Mouse (Mus musculus): ENCODE measurements around the gene Bmp8b. TPM values are rescaled to one million over a fixed set of nuclear protein-coding genes. Genes with fewer than 3 reads are reported as not detected.
"Not testable (repeated sequence)": the region's sequence is repeated elsewhere in the genome, so short reads cannot be mapped to it uniquely, and the experiment has no call there.

The Bmp8b gene
- polyA plus RNA-seq, 1 experiment from 2014 or later, result 0.25 TPM

DNA sequence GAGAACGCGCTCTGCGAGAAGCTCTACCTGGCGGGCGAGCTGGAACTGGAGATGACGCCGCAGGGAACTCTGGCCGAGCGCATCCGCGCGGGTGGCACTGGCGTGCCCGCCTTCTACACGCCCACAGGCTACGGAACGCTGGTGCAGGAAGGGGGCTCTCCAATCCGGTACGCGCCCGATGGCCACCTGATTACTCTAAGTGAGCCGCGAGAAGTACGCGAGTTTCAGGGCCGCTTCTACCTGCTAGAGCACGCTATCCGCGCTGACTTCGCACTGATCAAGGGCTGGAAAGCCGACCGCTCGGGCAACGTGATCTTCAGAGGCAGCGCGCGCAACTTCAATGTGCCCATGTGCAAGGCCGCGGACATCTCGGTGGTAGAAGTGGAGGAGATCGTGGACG lies 11.7 kb downstream of the Bmp8b start:
- Histone ChIP-seq H3K4me2 (ENCODE audit: low read length) (peak overlapping the region; percentile 49), H3K4me3 (replicated peaks; ENCODE audit: low read depth, low read length) (peak overlapping the region; percentile 34)
- ATAC-seq (ENCODE audit: low FRiP score, low TSS enrichment) (peak; percentile 62; the same call in 1 of the 2 replicates), DNase-seq (peak; percentile 60)
- not testable (repeated sequence) for H3K9ac ChIP-seq (replicated peaks; ENCODE audit: low read length); H3K4me1 ChIP-seq (ENCODE audit: control insufficient read depth, insufficient read depth, low read length); H3K36me3 ChIP-seq (ENCODE audit: control insufficient read depth, insufficient read depth, low read length); H3K9me3 ChIP-seq (ENCODE audit: control insufficient read depth, low read length); H3K27me3 ChIP-seq (ENCODE audit: control insufficient read depth, insufficient read depth, low read length); H3K27ac ChIP-seq (replicated peaks; ENCODE audit: low read depth, low read length)
- WGBS, result 32% methylated on average over 24 of the region's 42 CpGs

DNA sequence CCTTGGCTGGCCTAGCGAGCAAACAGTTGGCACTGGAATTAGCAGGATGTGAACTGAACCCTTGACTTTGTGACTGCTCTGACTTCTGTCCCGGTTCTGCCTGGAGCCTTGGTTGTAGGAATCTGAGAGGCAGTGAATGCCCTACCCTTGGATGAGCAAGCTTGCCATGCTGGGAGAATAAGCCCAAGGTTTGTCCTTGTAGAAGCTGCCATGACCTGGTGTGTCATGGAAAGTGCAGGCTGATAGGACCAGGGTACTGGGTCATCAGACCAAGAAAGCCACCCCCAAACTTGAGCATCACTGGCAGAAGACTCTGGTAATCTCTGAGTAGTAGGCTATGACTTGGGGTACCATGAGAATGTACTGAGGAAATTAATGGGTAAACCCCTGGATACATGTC lies 16.3 kb downstream of the Bmp8b start:
- no peak overlapping the region for H3K9ac ChIP-seq (replicated peaks; ENCODE audit: low read length)
- H3K27me3 ChIP-seq (ENCODE audit: control insufficient read depth, insufficient read depth, low read length), result no peaks in the 10 kb centered on the region
- no peak overlapping the region for H3K4me3 ChIP-seq (replicated peaks; ENCODE audit: low read depth, low read length)
- WGBS, result 94% methylated on average over 2 of the region's 2 CpGs
- H3K9me3 ChIP-seq (ENCODE audit: control insufficient read depth, low read length), result no peaks in the 10 kb centered on the region
- H3K36me3 ChIP-seq (ENCODE audit: control insufficient read depth, insufficient read depth, low read length), result peaks cover 11% of the 10 kb centered on the region
- no peaks in the 10 kb centered on the region for H3K4me1 ChIP-seq (ENCODE audit: control insufficient read depth, insufficient read depth, low read length)
- H3K4me2 ChIP-seq (ENCODE audit: low read length), result no peak overlapping the region
- ATAC-seq (ENCODE audit: low FRiP score, low TSS enrichment) (no peak), DNase-seq (no peak)
- H3K27ac ChIP-seq (replicated peaks; ENCODE audit: low read depth, low read length), result no peak overlapping the region

DNA sequence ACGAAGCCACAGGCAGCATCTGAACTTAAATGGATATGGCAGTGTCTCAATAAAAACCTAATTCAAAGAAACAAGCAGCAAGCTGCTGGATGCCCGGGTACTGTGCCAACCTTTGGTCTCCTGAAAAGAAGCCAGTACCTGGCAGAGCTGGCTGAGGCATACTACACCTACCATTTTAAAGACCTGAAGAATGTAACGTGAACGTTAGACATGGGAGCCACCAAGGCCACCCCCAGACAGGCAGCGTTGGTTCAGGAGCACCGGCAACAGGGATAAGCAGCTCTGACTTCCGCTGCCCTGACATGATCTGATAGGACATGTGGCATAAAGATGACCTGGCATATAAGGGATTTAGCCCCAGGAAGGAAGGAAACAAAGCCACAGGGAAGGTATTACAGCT lies 21.7 kb downstream of the Bmp8b start:
- no peak overlapping the region for H3K27ac ChIP-seq (replicated peaks; ENCODE audit: low read depth, low read length)
- H3K27me3 ChIP-seq (ENCODE audit: control insufficient read depth, insufficient read depth, low read length), result no peaks in the 10 kb centered on the region
- no peaks in the 10 kb centered on the region for H3K9me3 ChIP-seq (ENCODE audit: control insufficient read depth, low read length)
- no peaks in the 10 kb centered on the region for H3K4me1 ChIP-seq (ENCODE audit: control insufficient read depth, insufficient read depth, low read length)
- H3K4me2 ChIP-seq (ENCODE audit: low read length), result no peak overlapping the region
- H3K36me3 ChIP-seq (ENCODE audit: control insufficient read depth, insufficient read depth, low read length), result peaks cover 59% of the 10 kb centered on the region
- 94% methylated on average over 7 of the region's 7 CpGs for WGBS
- ATAC-seq (ENCODE audit: low FRiP score, low TSS enrichment), result no peak
- no peak overlapping the region for H3K9ac ChIP-seq (replicated peaks; ENCODE audit: low read length)
- DNase-seq, result no peak
- H3K4me3 ChIP-seq (replicated peaks; ENCODE audit: low read depth, low read length), result no peak overlapping the region

- H3K9me3 ChIP-seq (ENCODE audit: control insufficient read depth, low read length), result no peaks in the 10 kb centered on the region
- no peaks in the 10 kb centered on the region for H3K4me1 ChIP-seq (ENCODE audit: control insufficient read depth, insufficient read depth, low read length)
- H3K9ac ChIP-seq (replicated peaks; ENCODE audit: low read length), result no peak overlapping the region
- 91% methylated on average over 4 of the region's 4 CpGs for WGBS
- no peak overlapping the region for H3K4me2 ChIP-seq (ENCODE audit: low read length)
- ATAC-seq (ENCODE audit: low FRiP score, low TSS enrichment) (no peak), DNase-seq (no peak)
- no peaks in the 10 kb centered on the region for H3K27me3 ChIP-seq (ENCODE audit: control insufficient read depth, insufficient read depth, low read length)
- H3K4me3 ChIP-seq (replicated peaks; ENCODE audit: low read depth, low read length), result no peak overlapping the region
- peaks cover 63% of the 10 kb centered on the region for H3K36me3 ChIP-seq (ENCODE audit: control insufficient read depth, insufficient read depth, low read length)
- H3K27ac ChIP-seq (replicated peaks; ENCODE audit: low read depth, low read length), result no peak overlapping the region
These were observed 22.1 kb downstream of the Bmp8b start for GRCm38 (mm10) chr4:123127051-123127450.

GRCm38 (mm10) chr4:123137551-123137950 lies 32.6 kb downstream of the Bmp8b start:
- H3K27ac ChIP-seq (replicated peaks; ENCODE audit: low read depth, low read length), result no peak overlapping the region
- H3K9me3 ChIP-seq (ENCODE audit: control insufficient read depth, low read length), result no peaks in the 10 kb centered on the region
- 91% methylated on average over 3 of the region's 3 CpGs for WGBS
- peaks cover 38% of the 10 kb centered on the region for H3K36me3 ChIP-seq (ENCODE audit: control insufficient read depth, insufficient read depth, low read length)
- no peak overlapping the region for H3K9ac ChIP-seq (replicated peaks; ENCODE audit: low read length)
- H3K4me3 ChIP-seq (replicated peaks; ENCODE audit: low read depth, low read length), result no peak overlapping the region
- H3K4me2 ChIP-seq (ENCODE audit: low read length), result no peak overlapping the region
- no peaks in the 10 kb centered on the region for H3K27me3 ChIP-seq (ENCODE audit: control insufficient read depth, insufficient read depth, low read length)
- no peak for ATAC-seq (ENCODE audit: low FRiP score, low TSS enrichment)
- peaks cover 16% of the 10 kb centered on the region for H3K4me1 ChIP-seq (ENCODE audit: control insufficient read depth, insufficient read depth, low read length)
- no peak for DNase-seq

- ATAC-seq (ENCODE audit: low FRiP score, low TSS enrichment), result peak; percentile 95
- under 1% methylated on average over 34 of the region's 34 CpGs for WGBS
- peak within 1 kb of the TSS; percentile 82 for H3K4me2 ChIP-seq (ENCODE audit: low read length)
These were observed 34.7 kb downstream of the Bmp8b start, which contains the start of gene Ppie for GRCm38 (mm10) chr4:123139513-123140154. TSS of gene Ppie (minus strand) at chr4:123139951.

DNA sequence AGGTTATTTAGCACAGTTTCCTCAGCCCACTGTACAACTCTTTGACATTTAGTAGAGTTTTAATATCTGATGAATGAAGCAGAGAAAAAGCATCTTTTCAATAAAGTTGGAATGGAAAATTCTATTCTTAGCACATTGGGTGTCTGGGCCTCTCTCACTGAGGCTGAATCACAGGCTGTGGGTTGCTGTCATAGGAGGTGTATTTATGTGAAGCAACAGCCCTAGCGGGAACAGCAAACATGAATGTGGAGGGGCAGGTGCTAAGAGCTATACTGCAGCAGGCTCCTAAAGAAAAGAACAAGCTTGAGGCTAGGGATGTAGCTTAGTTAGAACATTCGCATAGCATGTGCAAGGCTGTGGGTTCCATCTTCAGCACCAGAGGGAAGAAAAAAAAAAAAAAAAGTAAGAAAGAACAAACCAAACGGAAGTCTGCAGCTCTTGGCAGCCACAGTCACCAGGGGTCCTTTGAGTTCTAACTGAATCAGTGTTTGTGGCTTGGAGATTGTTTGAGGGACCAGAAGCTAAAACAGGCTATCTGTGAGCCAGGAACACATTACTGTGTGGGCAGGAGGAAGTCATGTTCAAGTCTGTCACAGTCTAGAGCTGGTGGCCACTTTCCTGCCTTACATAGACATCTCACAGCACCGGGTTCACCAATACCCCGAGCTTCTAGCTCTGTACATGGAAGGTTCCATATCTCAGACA lies 42.6 kb downstream of the Bmp8b start:
- no peak overlapping the region for H3K4me2 ChIP-seq (ENCODE audit: low read length)
- H3K27ac ChIP-seq (replicated peaks; ENCODE audit: low read depth, low read length), result no peak overlapping the region
- no peaks in the 10 kb centered on the region for H3K9me3 ChIP-seq (ENCODE audit: control insufficient read depth, low read length)
- no peaks in the 10 kb centered on the region for H3K4me1 ChIP-seq (ENCODE audit: control insufficient read depth, insufficient read depth, low read length)
- H3K4me3 ChIP-seq (replicated peaks; ENCODE audit: low read depth, low read length), result no peak overlapping the region
- no peak for DNase-seq
- ATAC-seq (ENCODE audit: low FRiP score, low TSS enrichment), result no peak
- no peaks in the 10 kb centered on the region for H3K36me3 ChIP-seq (ENCODE audit: control insufficient read depth, insufficient read depth, low read length)
- no peak overlapping the region for H3K9ac ChIP-seq (replicated peaks; ENCODE audit: low read length)
- 72% methylated on average over 5 of the region's 5 CpGs for WGBS
- no peaks in the 10 kb centered on the region for H3K27me3 ChIP-seq (ENCODE audit: control insufficient read depth, insufficient read depth, low read length)

More at GRCm38 (mm10) chr4:123139513-123140154, 34.7 kb downstream of the Bmp8b start, which contains the start of gene Ppie:
- Histone ChIP-seq H3K4me3 (replicated peaks; ENCODE audit: low read depth, low read length) (peak within 1 kb of the TSS; percentile 66), H3K4me1 (ENCODE audit: control insufficient read depth, insufficient read depth, low read length) (peaks cover 16% of the 10 kb centered on the region), H3K27me3 (ENCODE audit: control insufficient read depth, insufficient read depth, low read length) (no peaks in the 10 kb centered on the region), H3K27ac (replicated peaks; ENCODE audit: low read depth, low read length) (peak within 1 kb of the TSS; percentile 76), H3K9me3 (ENCODE audit: control insufficient read depth, low read length) (no peaks in the 10 kb centered on the region), H3K9ac (replicated peaks; ENCODE audit: low read length) (peak within 1 kb of the TSS; percentile 57), H3K36me3 (ENCODE audit: control insufficient read depth, insufficient read depth, low read length) (peaks cover 19% of the 10 kb centered on the region)
- DNase-seq, result peak; percentile 94

GRCm38 (mm10) chr4:123152003-123152402 lies 47.0 kb downstream of the Bmp8b start:
- DNase-seq, result no peak
- no peaks in the 10 kb centered on the region for H3K4me1 ChIP-seq (ENCODE audit: control insufficient read depth, insufficient read depth, low read length)
- no peaks in the 10 kb centered on the region for H3K9me3 ChIP-seq (ENCODE audit: control insufficient read depth, low read length)
- H3K27ac ChIP-seq (replicated peaks; ENCODE audit: low read depth, low read length), result no peak overlapping the region
- 80% methylated on average over 4 of the region's 4 CpGs for WGBS
- H3K36me3 ChIP-seq (ENCODE audit: control insufficient read depth, insufficient read depth, low read length), result no peaks in the 10 kb centered on the region
- ATAC-seq (ENCODE audit: low FRiP score, low TSS enrichment), result no peak
- 0 out of 2 replicates have a peak, but pooled peaks cover 5% of the 10 kb centered on the region for H3K27me3 ChIP-seq (ENCODE audit: control insufficient read depth, insufficient read depth, low read length)
- no peak overlapping the region for H3K4me2 ChIP-seq (ENCODE audit: low read length)
- H3K9ac ChIP-seq (replicated peaks; ENCODE audit: low read length), result no peak overlapping the region
- H3K4me3 ChIP-seq (replicated peaks; ENCODE audit: low read depth, low read length), result no peak overlapping the region

DNA sequence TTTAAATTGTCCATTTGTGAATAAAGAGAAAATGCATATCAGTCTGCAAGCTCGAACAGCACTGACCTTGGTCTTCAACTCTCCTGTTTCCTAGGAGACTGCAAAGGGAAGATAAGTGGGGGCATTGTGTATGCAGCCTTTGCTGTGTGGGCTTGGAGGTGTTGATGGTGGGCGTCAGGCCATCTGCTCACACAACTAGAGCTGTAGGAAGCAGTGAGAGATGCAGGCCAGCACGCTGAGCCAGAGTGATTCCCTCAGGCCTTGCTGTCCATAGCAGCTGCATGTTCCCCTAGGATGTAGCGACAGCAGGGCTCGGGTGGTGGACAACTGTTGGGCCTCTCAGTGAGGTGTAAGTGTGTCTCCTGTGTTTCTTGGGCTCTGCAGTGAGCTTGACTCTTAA lies 48.0 kb downstream of the Bmp8b start:
- no peaks in the 10 kb centered on the region for H3K4me1 ChIP-seq (ENCODE audit: control insufficient read depth, insufficient read depth, low read length)
- H3K4me2 ChIP-seq (ENCODE audit: low read length), result no peak overlapping the region
- no peak for ATAC-seq (ENCODE audit: low FRiP score, low TSS enrichment)
- no peak overlapping the region for H3K4me3 ChIP-seq (replicated peaks; ENCODE audit: low read depth, low read length)
- no peak overlapping the region for H3K27ac ChIP-seq (replicated peaks; ENCODE audit: low read depth, low read length)
- WGBS, result 53% methylated on average over 5 of the region's 5 CpGs
- H3K9me3 ChIP-seq (ENCODE audit: control insufficient read depth, low read length), result no peaks in the 10 kb centered on the region
- no peak overlapping the region for H3K9ac ChIP-seq (replicated peaks; ENCODE audit: low read length)
- H3K36me3 ChIP-seq (ENCODE audit: control insufficient read depth, insufficient read depth, low read length), result no peaks in the 10 kb centered on the region
- no peak for DNase-seq
- H3K27me3 ChIP-seq (ENCODE audit: control insufficient read depth, insufficient read depth, low read length), result 0 out of 2 replicates have a peak, but pooled peaks cover 5% of the 10 kb centered on the region

All from midbrain, embryonic 14.5 days (tissue).